Mouse (Mus musculus): ENCODE data around the gene Gmppa.

The Gmppa gene

DNA sequence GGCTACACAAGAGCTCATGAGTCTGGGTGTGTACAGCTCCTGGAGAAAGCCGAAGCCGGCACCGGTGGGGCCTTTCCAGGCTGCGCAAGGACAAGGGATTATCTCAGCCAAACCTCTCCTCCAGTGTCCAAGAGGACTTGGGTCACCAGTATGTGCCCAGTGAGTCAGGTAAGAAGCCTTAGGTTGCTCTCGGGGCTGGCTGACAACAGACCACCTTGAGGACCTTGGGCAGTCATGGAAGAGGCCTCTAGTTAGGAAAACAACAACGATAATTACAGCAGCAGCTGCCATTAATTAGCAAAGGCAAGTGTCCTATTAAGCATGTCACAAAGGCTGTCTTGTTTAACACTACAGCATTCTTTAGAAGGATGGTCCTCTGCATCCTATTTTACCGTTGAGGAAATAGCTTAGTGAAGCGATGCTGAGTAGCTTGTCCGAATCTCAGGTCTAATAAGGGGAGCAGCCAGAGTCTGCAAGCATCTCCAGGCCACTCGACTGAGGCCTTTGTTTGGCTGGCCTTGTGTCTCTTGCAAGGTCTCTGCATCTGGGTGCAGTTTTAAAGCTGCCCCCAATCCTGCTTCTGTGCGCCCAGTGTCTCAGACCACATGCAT, 11.8 kb upstream of the Gmppa start:
- no peak for DNase-seq (ENCODE audit: low spot score)

DNA sequence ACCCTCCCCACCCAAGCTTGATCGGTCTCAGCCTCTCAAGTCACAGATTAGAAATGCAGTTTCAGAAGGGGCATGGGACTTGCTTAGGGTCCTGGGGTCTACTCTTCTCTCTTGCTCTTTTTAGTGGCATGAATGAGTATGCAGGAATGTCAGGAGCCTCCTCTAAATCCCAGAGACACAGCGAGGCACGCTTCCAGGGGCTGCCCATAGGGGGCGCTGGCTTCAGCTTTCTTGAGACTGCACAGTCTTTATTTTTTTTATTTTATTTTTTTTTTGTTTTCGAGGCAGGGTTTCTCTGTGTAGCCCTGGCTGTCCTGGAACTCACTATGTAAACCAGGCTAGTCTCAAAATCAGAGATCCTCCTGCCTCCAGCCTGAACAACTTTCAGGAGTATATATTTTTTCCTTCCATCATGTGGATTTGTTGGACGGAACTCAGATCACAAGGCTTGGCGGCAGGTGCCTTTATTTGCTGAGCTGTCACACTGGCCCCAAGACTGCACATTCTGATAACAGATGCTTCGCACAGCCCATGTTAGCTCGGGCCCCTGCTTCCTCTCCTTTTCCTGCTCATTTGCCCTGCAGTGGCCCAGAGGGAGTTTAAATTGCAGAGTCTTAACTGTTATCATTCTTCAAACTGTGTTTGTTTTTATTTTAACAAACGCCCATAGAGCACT, 9.8 kb upstream of the Gmppa start:
- peak; percentile 71 for DNase-seq (ENCODE audit: low spot score)

DNA sequence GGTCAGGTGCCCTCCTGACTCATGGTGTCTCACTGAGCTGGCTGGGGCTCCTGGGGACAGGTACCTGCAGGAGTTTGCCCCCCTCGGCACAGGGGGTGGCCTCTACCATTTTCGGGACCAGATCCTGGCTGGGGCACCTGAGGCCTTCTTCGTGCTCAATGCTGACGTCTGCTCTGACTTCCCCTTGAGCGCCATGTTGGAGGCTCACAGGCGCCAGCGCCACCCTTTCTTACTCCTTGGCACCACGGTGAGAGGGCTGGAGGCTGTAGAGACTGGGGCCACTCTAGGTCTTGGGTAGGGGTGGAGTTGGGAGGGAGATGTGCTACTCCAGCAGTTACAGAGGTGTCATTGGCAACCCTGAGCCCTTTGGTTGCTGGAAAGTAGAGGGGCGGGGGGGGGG, 3.1 kb downstream of the Gmppa start:
- no peak for DNase-seq (ENCODE audit: low spot score)

DNA sequence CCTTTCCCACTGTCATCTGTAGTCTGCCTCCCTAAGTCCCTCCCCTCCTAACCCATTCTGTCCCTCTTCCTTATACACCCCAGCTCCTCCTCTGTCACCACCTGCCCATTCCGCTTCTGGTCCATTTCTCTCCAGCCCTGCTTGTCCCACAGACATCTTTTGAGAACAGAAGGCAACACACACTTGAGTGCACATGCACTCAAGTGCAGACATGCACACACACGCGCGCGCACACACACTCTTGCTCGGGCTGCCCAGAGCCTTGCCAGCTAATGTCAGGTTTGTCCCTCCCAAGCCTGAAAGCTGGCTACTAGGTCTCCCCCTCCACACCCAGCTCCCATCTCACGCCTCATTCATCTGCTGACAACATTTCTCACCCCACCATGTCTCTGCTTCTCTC, 4.9 kb downstream of the Gmppa start:
- DNase-seq (ENCODE audit: low spot score), result no peak

DNA sequence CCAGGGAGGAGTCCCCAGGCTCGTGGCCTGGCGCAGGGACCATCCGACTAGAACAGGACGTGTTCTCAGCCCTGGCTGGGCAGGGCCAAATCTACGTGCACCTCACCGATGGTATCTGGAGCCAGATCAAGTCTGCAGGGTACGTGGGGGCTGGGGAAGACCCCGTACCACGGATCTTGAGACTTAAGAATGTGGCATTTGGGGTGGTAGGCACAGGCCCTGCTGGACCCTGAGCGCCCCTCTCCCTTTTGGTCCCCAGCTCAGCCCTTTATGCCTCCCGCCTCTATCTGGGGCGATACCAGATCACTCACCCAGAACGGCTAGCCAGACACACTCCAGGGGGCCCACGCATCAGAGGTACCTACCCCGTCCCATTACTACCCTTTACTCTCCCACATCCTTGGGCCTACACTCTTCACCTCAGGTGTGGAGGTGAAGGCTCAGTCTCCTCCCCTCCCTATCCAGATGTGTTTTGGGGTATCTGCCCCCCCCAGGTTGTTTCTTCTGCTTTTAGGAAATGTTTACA, 5.8 kb downstream of the Gmppa start:
- no peak for DNase-seq (ENCODE audit: low spot score)

DNA sequence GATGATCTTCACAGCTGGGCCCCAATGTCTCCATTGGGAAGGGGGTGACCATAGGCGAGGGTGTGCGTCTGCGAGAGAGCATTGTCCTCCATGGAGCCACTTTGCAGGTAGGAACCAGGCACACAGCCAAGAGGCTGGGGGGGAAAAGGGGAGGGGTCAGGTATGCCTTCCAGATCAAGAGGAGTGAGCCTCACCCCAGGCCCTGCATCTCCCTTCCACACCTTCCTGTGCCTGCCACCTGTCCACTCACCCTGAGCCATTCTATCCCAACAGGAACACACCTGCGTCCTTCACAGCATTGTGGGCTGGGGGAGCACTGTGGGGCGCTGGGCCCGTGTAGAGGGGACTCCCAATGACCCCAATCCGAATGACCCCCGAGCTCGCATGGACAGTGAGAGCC, 6.4 kb downstream of the Gmppa start:
- no peak for DNase-seq (ENCODE audit: low spot score)

DNA sequence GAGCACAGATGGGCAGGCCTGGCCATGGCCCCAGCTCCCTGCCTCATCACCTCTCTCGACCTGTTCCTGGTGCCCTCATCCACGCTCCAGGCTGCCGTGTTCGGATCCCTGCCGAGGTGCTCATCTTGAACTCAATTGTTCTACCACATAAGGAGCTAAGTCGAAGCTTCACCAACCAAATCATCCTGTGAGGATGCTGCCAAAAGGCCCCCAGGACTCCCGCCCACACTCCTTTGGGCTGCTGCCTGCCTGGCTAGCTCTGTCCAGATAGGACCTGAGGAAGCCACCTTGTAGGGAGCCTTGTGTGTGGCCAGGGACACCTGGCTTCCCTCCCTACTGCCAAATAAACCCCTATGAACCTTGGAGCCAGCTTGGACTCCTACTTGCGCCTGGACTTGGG, 7.1 kb downstream of the Gmppa start:
- DNase-seq (ENCODE audit: low spot score), result no peak

DNA sequence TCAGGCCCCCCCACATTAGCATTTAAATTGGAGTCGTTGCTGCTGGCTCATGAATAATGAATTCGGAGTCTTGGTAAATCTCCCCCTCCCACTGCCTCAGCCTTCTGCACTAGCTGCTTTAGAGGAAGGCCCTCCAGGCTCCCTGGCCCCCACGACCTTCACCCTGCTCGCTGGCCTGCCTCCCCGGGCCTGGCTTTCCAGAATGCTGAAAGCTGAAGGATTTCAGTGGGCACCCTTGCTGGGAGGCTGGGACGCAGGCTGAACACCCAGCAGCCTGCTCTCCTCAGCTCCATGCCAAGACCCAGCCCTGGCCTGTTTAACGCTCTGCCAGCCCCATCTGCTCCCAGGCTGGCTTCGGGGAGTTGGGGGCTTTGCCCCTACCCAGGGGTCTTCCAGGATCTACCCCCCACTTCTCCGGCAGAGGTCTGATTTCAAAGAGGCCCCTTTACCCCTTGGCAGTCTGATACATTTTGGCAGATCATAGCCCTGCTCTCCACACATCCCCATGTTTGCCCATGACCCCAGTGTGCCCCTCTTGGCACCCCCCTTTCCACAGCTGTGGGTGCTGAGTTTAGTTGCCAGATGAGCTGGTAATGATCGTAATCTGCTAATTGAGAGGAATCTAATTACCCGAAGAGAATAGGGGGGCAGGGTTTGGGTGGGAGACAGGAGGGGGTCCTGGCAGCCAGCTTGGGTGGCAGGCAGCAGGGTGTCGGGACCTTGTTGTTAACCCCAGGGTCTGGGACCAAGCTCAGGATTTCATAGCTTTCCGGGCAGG, 7.7 kb downstream of the Gmppa start:
- DNase-seq (ENCODE audit: low spot score), result no peak

DNA sequence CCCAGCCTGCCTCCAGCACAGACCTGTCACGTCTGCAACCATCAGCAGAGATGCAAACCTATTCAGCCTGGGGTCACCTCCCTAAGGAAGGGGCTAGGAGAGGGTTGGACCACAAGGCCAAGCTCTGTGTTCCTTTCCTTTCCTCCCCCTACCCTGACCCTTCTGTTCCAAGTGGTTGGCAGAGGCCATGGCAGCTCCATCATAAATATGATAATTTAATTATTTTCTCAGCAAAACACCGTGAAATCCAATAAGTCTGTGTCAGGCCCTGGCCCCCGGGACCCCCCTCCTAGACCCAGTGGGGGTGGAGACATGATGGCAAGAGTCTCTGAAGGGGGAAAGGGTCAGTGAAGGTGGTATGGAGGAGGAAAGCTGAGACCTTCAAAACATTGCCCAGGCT, 8.5 kb downstream of the Gmppa start:
- DNase-seq (ENCODE audit: low spot score), result peak; percentile 58

DNA sequence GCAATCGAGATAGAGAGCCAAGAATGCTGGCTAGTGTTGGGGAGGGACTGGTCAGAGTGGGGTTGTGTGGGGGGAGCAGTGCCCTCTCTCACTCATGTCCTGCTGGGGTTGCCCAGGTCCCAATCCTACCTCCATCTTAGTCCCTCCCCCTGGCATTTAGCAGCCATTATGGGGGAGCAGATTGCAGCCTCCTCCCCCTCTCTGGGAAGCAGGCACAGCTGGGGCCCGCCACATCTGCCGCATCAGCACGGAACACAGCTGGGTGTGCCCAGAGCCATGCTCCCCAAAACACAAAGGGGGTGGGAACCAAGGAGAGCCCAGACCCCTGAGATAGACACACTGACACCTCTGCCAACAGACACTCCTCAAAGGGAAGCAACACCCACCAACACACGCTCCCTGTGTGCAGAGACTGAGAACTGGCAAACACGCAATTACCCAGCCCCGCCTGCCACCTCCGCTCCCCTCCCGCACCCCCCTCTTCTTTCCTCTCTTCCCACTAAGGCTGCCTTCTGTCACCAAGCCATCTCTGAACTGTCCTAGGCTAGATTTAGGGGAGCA, 9.5 kb downstream of the Gmppa start:
- DNase-seq (ENCODE audit: low spot score), result peak; percentile 47

DNA sequence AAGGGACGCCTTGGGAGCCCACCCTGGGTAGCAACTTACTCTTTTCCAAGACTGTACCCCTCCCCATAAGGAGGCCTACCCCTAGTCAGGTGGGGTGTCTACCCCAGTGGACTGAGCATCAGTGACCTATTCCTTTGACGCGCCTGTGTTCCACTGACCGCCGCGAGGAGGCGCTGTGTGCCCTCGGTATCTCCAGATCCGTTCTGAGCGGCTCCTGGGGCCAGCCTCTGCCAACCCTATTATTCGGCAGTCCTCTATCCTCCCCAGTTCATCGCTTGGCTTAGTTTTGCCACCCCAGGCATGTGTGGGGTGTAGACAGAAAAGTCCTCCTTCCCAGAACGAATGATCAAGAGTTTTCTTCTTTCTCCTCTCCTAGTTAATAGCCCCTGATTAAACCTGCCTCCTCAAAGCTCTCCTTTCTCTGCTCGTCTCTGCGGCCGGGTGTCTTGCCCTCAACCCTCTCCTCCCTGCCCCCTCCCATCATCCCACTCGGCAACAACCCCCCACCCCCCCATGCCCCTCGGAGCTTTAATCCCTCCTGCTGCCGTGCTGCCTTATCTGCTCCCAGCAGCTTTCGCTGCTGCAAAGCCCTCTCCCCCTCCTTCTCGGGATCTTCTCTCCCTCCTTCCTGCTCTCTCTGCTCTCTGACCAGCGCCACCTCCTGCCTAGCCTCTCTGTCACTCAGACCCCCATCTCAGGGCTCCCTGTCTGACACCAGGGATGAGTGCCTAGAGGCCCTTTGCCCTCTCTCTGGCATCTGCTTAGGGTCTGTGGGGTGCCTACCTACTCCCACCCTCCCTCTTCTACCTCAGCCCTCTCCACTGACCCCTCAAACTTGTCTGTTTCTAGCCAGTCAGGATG, 10.3 kb downstream of the Gmppa start:
- peak; percentile 88 for DNase-seq (ENCODE audit: low spot score)

DNA sequence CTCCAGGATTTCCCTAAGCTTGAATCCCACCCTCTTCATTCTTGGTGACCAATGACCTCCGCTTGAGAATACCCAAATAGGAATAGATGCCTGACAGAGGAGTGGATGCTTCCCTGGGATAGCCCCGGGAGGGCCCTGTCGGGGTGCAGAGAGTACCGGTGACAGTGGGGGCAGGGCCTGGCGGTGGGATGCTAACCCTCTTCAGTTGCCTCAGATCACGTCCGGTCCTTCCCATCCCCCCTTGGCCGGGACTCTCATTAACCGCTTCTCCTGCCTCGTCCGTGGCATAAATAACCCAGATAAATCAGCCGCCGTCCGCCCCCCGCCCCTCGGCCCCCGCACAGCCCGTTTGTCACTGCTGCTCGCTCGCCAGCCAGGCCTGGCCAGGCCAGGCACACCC, 10.9 kb downstream of the Gmppa start:
- DNase-seq (ENCODE audit: low spot score), result peak; percentile 54

DNA sequence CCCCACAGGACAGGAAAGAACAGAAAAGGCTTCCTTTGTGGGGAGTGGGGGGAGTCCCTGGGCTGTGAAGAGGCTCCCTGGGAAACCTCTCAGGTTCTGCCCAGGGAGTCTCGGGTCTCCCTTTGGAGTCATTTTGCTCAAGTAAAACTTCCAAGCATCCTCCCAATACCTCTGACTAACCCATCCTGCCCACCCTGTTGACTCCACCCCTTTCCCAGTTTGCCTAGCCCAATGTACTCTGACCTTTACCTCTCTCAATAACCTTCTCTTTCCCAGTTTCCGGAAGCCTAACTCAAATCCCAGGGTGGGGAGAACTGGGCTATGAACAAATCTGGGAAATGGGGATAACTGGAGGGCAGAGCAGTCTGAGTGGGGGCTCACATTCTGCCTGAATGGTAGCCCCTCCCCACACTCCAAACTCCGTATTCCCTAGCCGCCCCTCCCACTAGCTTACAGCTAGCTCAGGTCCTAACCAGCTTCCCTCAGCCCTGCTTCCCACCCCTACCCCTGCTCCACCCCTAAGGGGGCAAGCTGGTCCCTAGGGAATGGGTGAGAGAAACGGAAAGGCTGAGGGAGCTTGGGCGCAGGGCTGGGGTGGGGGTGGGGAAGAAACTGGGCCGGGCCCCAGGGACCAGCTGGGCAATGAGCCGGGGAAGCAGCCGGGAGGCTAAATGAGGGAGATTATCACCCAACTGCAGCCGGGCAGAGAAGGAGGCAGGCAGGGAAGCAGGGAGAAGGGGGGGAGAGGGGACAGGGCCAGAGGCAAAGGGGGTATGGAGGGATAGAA, 11.7 kb downstream of the Gmppa start:
- DNase-seq (ENCODE audit: low spot score), result peak; percentile 80

DNA sequence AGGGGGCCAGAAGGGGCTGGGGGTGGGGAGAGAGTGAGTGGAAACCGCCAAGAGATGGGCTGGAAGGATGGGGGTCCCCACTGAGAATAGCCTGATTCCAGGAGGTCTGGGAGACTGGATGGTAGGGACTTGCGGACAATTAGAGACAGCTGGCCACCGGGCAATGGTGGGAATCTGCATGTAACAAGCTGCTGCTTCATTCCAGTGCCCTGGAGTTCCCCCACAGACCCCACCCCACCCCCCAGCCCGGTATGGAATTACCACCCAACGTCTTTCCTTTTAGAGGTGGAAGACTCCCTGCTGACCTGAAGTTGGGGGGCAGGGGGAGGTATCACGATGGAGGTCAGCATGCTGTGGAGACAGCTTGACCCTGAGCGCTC, 12.3 kb downstream of the Gmppa start:
- DNase-seq (ENCODE audit: low spot score), result no peak

DNA sequence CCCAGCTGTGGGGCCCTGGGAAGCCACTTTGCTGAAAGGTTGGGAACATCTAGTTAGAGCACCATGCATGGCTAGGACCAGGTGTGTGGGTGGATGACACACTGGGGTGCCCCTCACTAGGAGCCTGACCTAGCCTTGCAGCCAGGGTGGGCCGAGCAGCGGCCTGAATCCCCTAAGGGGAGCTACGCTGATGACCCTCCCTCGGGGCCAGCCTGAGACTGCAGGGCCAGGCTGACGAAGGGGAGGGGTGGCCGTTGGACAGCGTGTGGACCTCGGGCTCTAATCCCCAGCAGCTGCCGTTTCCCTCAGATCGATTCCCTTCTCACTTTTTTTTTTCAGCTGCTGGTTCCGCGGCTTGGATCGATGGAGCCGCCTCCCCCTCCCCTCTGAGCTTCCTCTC, 13.2 kb downstream of the Gmppa start:
- DNase-seq (ENCODE audit: low spot score), result peak; percentile 53

DNA sequence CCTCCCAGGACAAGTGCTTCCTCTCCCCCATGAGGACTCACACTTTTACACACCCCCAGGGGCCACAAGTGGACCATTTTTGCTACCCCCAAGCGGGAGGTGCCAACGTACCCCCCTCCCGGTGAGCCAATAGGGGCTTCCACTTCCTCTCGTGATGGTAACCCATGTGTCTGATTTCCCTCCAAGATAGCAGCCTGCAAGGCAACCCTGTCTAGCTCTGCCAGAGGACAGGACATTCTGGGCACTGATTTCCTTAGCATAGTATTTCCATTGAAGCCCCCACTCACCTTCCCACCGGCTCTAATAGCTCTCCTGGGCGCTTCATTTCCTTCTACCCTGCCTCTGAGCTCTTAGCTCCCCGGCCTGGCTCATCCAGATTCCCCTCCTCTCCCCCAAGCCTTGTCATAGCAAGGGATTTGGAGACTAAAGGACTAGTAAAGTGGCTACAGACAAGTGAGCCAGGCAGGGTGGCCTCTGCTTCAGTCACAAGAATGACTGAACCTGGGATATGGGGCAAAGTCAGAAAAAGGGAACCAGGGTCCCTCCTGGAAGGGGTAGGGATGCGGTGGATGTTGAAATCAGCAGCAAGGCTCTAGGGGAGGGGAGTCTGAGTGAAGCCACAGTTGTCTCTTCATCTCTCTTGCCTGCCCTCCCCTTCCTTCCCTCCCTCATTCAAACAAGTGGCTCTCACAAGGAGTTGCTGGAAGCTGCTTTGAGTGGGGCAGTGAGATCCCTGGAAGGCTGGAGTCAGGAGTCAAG, 13.8 kb downstream of the Gmppa start:
- peak; percentile 61 for DNase-seq (ENCODE audit: low spot score)

DNA sequence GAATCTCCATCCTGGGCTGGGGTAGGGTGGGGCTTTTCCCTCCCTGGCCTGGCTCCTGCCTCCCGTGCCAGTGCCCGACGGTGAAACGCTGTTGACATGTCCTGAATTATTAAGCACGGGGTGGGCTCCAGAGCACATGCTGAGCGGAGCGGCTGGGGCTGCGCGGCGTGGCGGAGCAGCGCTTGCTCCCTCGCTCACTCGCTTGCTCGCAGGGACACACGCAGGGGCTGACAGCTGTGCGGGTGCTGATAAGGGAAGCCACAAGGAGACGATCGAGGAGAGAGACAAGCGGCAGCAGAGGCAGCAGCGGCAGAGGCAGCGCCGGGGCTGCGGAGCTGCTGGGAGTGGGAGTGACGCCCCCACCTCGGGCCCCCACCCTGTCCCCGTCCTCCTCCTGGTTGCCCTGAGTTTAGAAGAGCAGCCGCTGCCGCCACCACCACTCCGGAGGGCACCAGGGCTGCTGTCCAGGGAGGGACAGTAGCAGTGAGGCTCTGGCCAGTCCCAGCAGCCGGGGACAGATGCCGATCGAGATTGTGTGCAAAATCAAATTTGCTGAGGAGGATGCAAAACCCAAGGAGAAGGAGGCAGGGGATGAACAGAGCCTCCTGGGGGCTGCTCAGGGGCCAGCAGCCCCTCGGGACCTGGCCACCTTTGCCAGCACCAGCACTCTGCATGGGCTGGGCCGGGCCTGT, 14.7 kb downstream of the Gmppa start, which contains the start of gene Asic4:
Gene Asic4, plus strand, starts transcription at position 123 of the 692 bp plus-strand sequence.
- DNase-seq (ENCODE audit: low spot score), result peak; percentile 57

DNA sequence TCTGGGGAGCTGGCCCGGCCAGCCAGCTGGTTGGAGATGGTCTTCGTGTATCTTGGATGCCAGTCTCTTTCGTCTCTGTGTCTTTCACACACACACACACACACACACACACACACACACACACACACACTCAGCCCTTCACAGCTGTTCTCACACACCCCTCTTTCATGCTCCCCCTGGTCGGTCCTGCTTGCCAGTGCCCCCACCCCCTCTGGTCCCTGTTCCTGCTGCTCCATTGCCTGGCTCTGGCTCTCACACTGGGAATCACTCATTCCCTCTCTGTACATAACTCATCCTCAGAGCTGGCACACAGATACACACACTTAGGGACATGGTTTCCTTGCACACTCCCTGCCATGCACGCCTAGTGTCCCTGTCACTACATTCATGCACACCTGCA, 16.2 kb downstream of the Gmppa start:
- no peak for DNase-seq (ENCODE audit: low spot score)

DNA sequence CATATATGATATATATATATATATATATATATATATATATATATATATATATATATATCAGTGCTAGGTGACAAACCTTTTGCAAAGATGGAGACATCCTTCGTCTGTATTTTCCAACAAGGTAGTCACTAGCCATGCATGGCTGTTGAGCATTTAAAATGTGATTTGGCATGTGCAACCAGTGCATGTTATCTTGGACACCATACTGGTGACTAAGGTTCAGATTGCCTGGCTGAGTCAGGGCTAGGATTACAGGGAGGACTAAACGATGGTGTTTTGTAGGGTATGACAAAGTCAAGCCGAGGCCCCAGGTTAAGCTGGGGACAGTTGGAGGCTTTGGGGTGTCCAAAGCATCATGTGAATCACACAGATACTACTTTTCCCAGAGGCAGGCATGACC, 19.7 kb downstream of the Gmppa start:
- DNase-seq (ENCODE audit: low spot score), result peak; percentile 31

DNA sequence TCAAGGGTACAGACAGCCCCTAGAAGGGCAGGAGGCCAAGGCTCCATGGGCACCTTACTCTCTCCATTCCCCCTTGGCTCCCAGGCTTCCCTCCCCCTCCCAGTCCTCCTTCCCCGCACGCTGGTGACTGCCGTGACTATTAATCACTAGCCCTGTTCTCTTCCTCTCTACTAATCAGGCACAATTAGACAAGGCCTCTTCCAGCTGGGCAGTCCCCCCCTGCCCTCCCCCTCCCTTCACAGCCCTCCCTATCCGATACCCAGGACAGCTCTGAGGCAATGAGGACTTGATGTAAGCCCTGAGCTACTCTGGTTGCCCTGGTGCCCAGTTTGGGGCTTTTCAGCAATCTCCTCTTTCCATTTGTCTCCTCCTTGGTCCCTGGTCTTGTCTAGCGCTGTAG, 20.2 kb downstream of the Gmppa start:
- peak; percentile 40 for DNase-seq (ENCODE audit: low spot score)
